Mouse (Mus musculus): ENCODE results near the gene Cdk20.

GRCm38 (mm10) chr13:64438863-64439452 lies 6.8 kb downstream of the Cdk20 start:
- TF ChIP-seq POLR2A (IDR thresholded peaks at IDR 0.05; ENCODE audit: low read depth, low read length) (no peak), CTCF (IDR thresholded peaks at IDR 0.05; ENCODE audit: borderline replicate concordance, insufficient read depth, low read length) (peak; percentile 46; the same call in 1 of the 2 replicates)
